Mouse (Mus musculus) intestine, embryonic 14.5 days (tissue): ENCODE results near the gene Sox2. TPM values are rescaled to one million over a fixed set of nuclear protein-coding genes. Genes with fewer than 3 reads are reported as not detected.

Experiments used
- ATAC-seq: fragments of 200-750 bp; cut with Nextera tagmentation; replicated peaks from 2 replicates; pipeline ENCODE4 v1.8.0; 2017; ENCODE audit warnings: low read depth, moderate number of reproducible peaks, moderate TSS enrichment, moderate library complexity; ENCODE audit not compliant: low FRiP score, low TSS enrichment
- DNase-seq: peaks from one replicate; pipeline ENCODE4 v3.0.0-alpha.2; 2018; ENCODE audit warnings: low spot score
- H3K27ac ChIP-seq: fragments of 300-500 bp; sonication (generic); 2 replicates; pipeline ENCODE4 v1.5.1; 2014; ENCODE audit warnings: low read depth, mild to moderate bottlenecking, control low read depth
- H3K27me3 ChIP-seq: fragments of 300-500 bp; sonication (generic); replicated peaks from 2 replicates; pipeline ENCODE4 v1.6.1; 2014; ENCODE audit warnings: low read length, control low read depth; ENCODE audit not compliant: control insufficient read depth, insufficient read depth
- H3K36me3 ChIP-seq: fragments of 300-500 bp; sonication (generic); 2 replicates; pipeline ENCODE4 v1.6.1; 2014; ENCODE audit warnings: low read length, control low read depth; ENCODE audit not compliant: control insufficient read depth, insufficient read depth
- H3K4me1 ChIP-seq: fragments of 300-500 bp; sonication (generic); replicated peaks from 2 replicates; pipeline ENCODE4 v1.6.1; 2014; ENCODE audit warnings: low read length, control low read depth, mixed read lengths; ENCODE audit not compliant: control insufficient read depth, insufficient read depth
- H3K4me2 ChIP-seq: fragments of 300-500 bp; sonication (generic); 2 replicates; pipeline ENCODE4 v1.6.1; 2014; ENCODE audit warnings: low read length
- H3K4me3 ChIP-seq: fragments of 300-500 bp; sonication (generic); 2 replicates; pipeline ENCODE4 v1.5.1; 2014; ENCODE audit warnings: low read depth, low read length, control low read depth, mixed read lengths
- H3K9ac ChIP-seq: fragments of 300-500 bp; sonication (generic); 2 replicates; pipeline ENCODE4 v1.6.1; 2014; ENCODE audit warnings: mild to moderate bottlenecking, low read length
- H3K9me3 ChIP-seq: fragments of 300-500 bp; sonication (generic); 2 replicates; pipeline ENCODE4 v1.6.1; 2016; ENCODE audit warnings: low read length, control low read depth; ENCODE audit not compliant: control insufficient read depth
- WGBS: fragments of 180-500 bp; shearing (Covaris S2); extraction: QIAGEN DNeasy Blood & Tissue Kit; methylation state at CpG from one replicate; pipeline ENCODE4 v1.1.7; 2014; 5-methylcytosine and 5-hydroxymethylcytosine counted together
- polyA plus RNA-seq: library from polyadenylated mRNA; unstranded; fragments of >200 nt; fragmentation: Nextera tagmentation; extraction: Ambion mirVana; gene quantifications from 2 replicates; pipeline ENCODE4 v1.2.1, GENCODE M21; 2014

Sox2 gene
- polyA plus RNA-seq: 0.44 and 0.61 TPM in 2 replicates

GRCm38 (mm10) chr3:34649726-34650620, at the start of gene Sox2:
Gene Sox2, plus strand, starts transcription at chr3:34650405.
- Histone ChIP-seq H3K4me3 (peak within 1 kb of the TSS; percentile 34), H3K9ac (peak within 1 kb of the TSS; percentile 7; the same call in 1 of the 2 replicates), H3K4me1 (0 out of 2 replicates have a peak, but pooled peaks cover 7% of the 10 kb centered on the region), H3K9me3 (no peaks in the 10 kb centered on the region), H3K27me3 (peaks cover 98% of the 10 kb centered on the region), H3K27ac (no peak within 1 kb of the TSS), H3K36me3 (no peaks in the 10 kb centered on the region), H3K4me2 (peak within 1 kb of the TSS; percentile 55)
- no peak for DNase-seq
- under 1% methylated on average over 77 of the region's 86 CpGs for WGBS
- ATAC-seq: peak; percentile 86

- H3K4me3 ChIP-seq: no peak overlapping the region
- H3K4me2 ChIP-seq: no peak overlapping the region
- H3K27ac ChIP-seq: no peak overlapping the region
- ATAC-seq (no peak), DNase-seq (no peak)
- no peaks in the 10 kb centered on the region for H3K36me3 ChIP-seq
- 75% methylated on average over 2 of the region's 2 CpGs for WGBS
- no peaks in the 10 kb centered on the region for H3K9me3 ChIP-seq
- no peaks in the 10 kb centered on the region for H3K4me1 ChIP-seq
- H3K9ac ChIP-seq: no peak overlapping the region
- H3K27me3 ChIP-seq: no peaks in the 10 kb centered on the region
Observed at GRCm38 (mm10) chr3:34601116-34601515, 49.1 kb upstream of the Sox2 start.

GRCm38 (mm10) chr3:34614107-34614506, 36.1 kb upstream of the Sox2 start:
- no peaks in the 10 kb centered on the region for H3K9me3 ChIP-seq
- ATAC-seq (no peak), DNase-seq (no peak)
- no peaks in the 10 kb centered on the region for H3K36me3 ChIP-seq
- no peaks in the 10 kb centered on the region for H3K27me3 ChIP-seq
- no peaks in the 10 kb centered on the region for H3K4me1 ChIP-seq
- 78% methylated on average over 7 of the region's 7 CpGs for WGBS
- no peak overlapping the region for H3K4me2 ChIP-seq
- H3K9ac ChIP-seq: no peak overlapping the region
- no peak overlapping the region for H3K4me3 ChIP-seq
- H3K27ac ChIP-seq: no peak overlapping the region

GRCm38 (mm10) chr3:34615526-34615925, 34.7 kb upstream of the Sox2 start:
- 62% methylated on average over 15 of the region's 15 CpGs for WGBS
- H3K4me2 ChIP-seq: no peak overlapping the region
- ATAC-seq: no peak
- H3K4me1 ChIP-seq: no peaks in the 10 kb centered on the region
- no peaks in the 10 kb centered on the region for H3K36me3 ChIP-seq
- no peak overlapping the region for H3K4me3 ChIP-seq
- H3K27ac ChIP-seq: no peak overlapping the region
- DNase-seq: no peak
- H3K9me3 ChIP-seq: no peaks in the 10 kb centered on the region
- H3K27me3 ChIP-seq: no peaks in the 10 kb centered on the region
- H3K9ac ChIP-seq: no peak overlapping the region

- Histone ChIP-seq H3K4me3 (no peak overlapping the region), H3K27me3 (no peaks in the 10 kb centered on the region), H3K9me3 (no peaks in the 10 kb centered on the region), H3K4me2 (no peak overlapping the region), H3K9ac (no peak overlapping the region), H3K4me1 (no peaks in the 10 kb centered on the region), H3K36me3 (no peaks in the 10 kb centered on the region), H3K27ac (no peak overlapping the region)
- no peak for ATAC-seq
- 81% methylated on average over 7 of the region's 7 CpGs for WGBS
- no peak for DNase-seq
Observed at GRCm38 (mm10) chr3:34618934-34619333, 31.3 kb upstream of the Sox2 start.

- Histone ChIP-seq H3K36me3 (no peaks in the 10 kb centered on the region), H3K27me3 (no peaks in the 10 kb centered on the region), H3K27ac (no peak overlapping the region), H3K9ac (no peak overlapping the region), H3K4me2 (no peak overlapping the region), H3K4me1 (no peaks in the 10 kb centered on the region), H3K4me3 (no peak overlapping the region), H3K9me3 (no peaks in the 10 kb centered on the region)
- ATAC-seq (no peak), DNase-seq (no peak)
- 74% methylated on average over 4 of the region's 4 CpGs for WGBS
Observed at GRCm38 (mm10) chr3:34620121-34620520, 30.1 kb upstream of the Sox2 start.

GRCm38 (mm10) chr3:34624721-34625270, 25.4 kb upstream of the Sox2 start:
- Histone ChIP-seq H3K27ac (no peak overlapping the region), H3K9ac (no peak overlapping the region), H3K36me3 (no peaks in the 10 kb centered on the region), H3K4me1 (no peaks in the 10 kb centered on the region), H3K27me3 (no peaks in the 10 kb centered on the region), H3K4me2 (no peak overlapping the region), H3K9me3 (no peaks in the 10 kb centered on the region), H3K4me3 (no peak overlapping the region)
- DNase-seq: no peak
- 90% methylated on average over 16 of the region's 16 CpGs for WGBS
- ATAC-seq: no peak

GRCm38 (mm10) chr3:34626521-34626920, 23.7 kb upstream of the Sox2 start:
- DNase-seq: no peak

More at GRCm38 (mm10) chr3:34626521-34626920, 23.7 kb upstream of the Sox2 start:
- Histone ChIP-seq H3K4me3 (no peak overlapping the region), H3K36me3 (no peaks in the 10 kb centered on the region), H3K9ac (no peak overlapping the region), H3K4me1 (no peaks in the 10 kb centered on the region), H3K9me3 (no peaks in the 10 kb centered on the region), H3K27ac (no peak overlapping the region), H3K4me2 (no peak overlapping the region), H3K27me3 (no peaks in the 10 kb centered on the region)
- 80% methylated on average over 8 of the region's 8 CpGs for WGBS
- ATAC-seq: no peak
